Mouse (Mus musculus): ENCODE data around the gene Olfr1335.
"Not testable (repeated sequence)": the region's sequence is repeated elsewhere in the genome, so short reads cannot be mapped to it uniquely, and the experiment has no call there.

Gene Olfr1335

GRCm38 (mm10) chr4:118809844-118810243 is at the start of gene Olfr1335:
Gene Olfr1335, minus strand, starts transcription at chr4:118809944.
- DNase-seq: no peak

GRCm38 (mm10) chr4:118836179-118836578 is 26.4 kb upstream of the Olfr1335 start, which contains the start of gene Olfr1333:
Gene Olfr1333, minus strand, starts transcription at chr4:118836279.
- no peak for DNase-seq

- DNase-seq: no peak
These were observed 9.2 kb upstream of the Olfr1335 start for GRCm38 (mm10) chr4:118818921-118819320.

- not testable (repeated sequence) for DNase-seq
These were observed 16.9 kb downstream of the Olfr1335 start for GRCm38 (mm10) chr4:118792796-118793195.

GRCm38 (mm10) chr4:118782486-118782885 is 27.3 kb downstream of the Olfr1335 start, which contains the start of gene Olfr1337:
Gene Olfr1337, minus strand, starts transcription at chr4:118782586.
- DNase-seq: no peak
